Mouse (Mus musculus) heart, embryonic 15.5 days (tissue): Measurements from ENCODE around the gene Hs3st1. TPM values are rescaled to one million over a fixed set of nuclear protein-coding genes. Genes with fewer than 3 reads are reported as not detected.
A peak's percentile ranks its signal among the peaks of the same experiment; 100 is the strongest.

Source experiments
- ATAC-seq: fragments of 200-750 bp; cut with Nextera tagmentation; replicated peaks from 2 replicates; pipeline ENCODE4 v1.8.0; 2017; ENCODE audit warnings: low read depth, moderate TSS enrichment; ENCODE audit not compliant: insufficient number of reproducible peaks, insufficient read depth, low FRiP score
- H3K27ac ChIP-seq: fragments of 300-500 bp; sonication (generic); 2 replicates; pipeline ENCODE4 v1.5.1; 2015; ENCODE audit warnings: mild to moderate bottlenecking, inconsistent platforms
- H3K27me3 ChIP-seq: fragments of 300-500 bp; sonication (generic); 2 replicates; pipeline ENCODE4 v1.6.1; 2015; ENCODE audit warnings: inconsistent platforms
- H3K36me3 ChIP-seq: fragments of 300-500 bp; sonication (generic); 2 replicates; pipeline ENCODE4 v1.6.1; 2015; ENCODE audit warnings: mild to moderate bottlenecking, inconsistent platforms
- H3K4me1 ChIP-seq: fragments of 300-500 bp; sonication (generic); replicated peaks from 2 replicates; pipeline ENCODE4 v1.6.1; 2015; ENCODE audit warnings: inconsistent platforms
- H3K4me2 ChIP-seq: fragments of 300-500 bp; sonication (generic); 2 replicates; pipeline ENCODE4 v1.6.1; 2015; ENCODE audit warnings: inconsistent platforms, mild to moderate bottlenecking, moderate library complexity
- H3K4me3 ChIP-seq: fragments of 300-500 bp; sonication (generic); 2 replicates; pipeline ENCODE4 v1.5.1; 2015; ENCODE audit warnings: mild to moderate bottlenecking, inconsistent platforms
- H3K9ac ChIP-seq: fragments of 300-500 bp; sonication (generic); 2 replicates; pipeline ENCODE4 v1.6.1; 2015; ENCODE audit warnings: mild to moderate bottlenecking, inconsistent platforms
- H3K9me3 ChIP-seq: fragments of 300-500 bp; sonication (generic); replicated peaks from 2 replicates; pipeline ENCODE4 v1.6.1; 2016; ENCODE audit warnings: inconsistent platforms
- WGBS: fragments of 180-500 bp; shearing (Covaris S2); methylation state at CpG from one replicate; pipeline ENCODE4 v1.1.7; 2015; ENCODE audit warnings: mixed read lengths; 5-methylcytosine and 5-hydroxymethylcytosine counted together
- polyA plus RNA-seq: library from polyadenylated mRNA; unstranded; fragments of >200 nt; fragmentation: Nextera tagmentation; extraction: Ambion mirVana; gene quantifications from 2 replicates; pipeline ENCODE4 v1.2.1, GENCODE M21; 2015

The Hs3st1 gene
- polyA plus RNA-seq, 1 experiment from 2014 or later, result 5.9 TPM

DNA sequence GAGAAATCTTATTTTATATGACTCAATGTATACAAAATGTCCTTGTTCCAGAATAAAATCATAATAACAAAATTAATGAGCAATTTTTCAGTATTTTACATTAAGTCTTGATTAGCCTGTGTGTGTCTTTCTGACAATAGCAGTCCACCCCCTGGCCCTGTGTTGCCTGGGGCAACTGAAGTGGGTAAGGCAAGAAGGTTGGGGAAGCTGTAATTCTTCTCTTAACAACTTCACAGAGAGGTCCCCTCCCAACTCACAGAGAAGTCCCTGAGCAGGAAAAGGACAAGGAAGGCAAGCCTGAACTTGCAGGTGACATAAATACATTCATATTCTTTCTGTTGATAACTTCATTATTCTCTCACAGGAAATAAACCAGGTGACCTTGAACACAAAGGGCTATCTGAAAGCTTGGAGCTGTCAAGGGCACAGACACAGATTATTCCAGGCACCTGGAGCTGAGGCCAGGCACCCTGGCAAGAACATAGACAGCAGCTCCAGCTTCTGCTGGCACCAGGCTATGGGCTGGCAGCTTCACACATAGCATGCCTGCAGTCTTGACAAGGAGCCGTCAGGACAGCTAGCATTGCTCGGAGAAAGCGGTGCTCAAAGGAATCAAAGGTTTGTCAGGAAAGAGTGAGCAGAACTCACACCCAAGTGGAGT lies 134.9 kb downstream of the Hs3st1 start:
- Histone ChIP-seq H3K27ac (peak overlapping the region; percentile 24), H3K4me1 (peaks cover 17% of the 10 kb centered on the region), H3K4me2 (no peak overlapping the region), H3K9me3 (no peaks in the 10 kb centered on the region), H3K4me3 (no peak overlapping the region), H3K36me3 (no peaks in the 10 kb centered on the region), H3K27me3 (no peaks in the 10 kb centered on the region), H3K9ac (no peak overlapping the region)
- WGBS, result 40% methylated on average over 3 of the region's 3 CpGs
- ATAC-seq, result peak; percentile 60; the same call in 1 of the 2 replicates

DNA sequence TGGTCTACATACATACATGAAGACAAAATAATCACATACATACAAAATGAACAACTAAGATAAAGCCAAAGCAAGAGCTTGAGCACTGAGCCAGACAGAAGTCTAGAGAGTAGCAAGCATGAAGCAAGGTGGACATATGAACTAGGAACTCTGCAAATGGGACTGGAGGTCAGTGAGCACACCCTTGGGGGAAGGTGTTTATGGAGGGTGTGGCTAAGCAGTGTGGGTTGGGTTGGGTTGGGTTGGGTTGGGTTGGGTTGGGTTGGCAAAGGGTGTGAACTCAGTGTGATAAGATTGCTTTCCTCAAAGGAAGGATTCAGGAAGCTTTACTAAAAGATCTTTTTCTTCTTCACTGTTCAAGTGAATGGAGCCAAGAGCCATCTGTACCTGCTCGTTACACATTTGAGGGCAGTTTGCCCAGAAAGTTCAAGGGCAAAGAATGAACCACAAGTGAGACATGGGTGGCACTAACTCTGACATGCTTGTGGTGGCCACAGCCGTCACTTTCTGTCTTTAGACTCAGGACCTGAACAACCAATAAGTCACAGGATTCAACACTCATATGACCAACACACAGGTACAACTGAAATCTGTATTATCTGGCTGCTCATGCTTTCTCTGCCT lies 137.8 kb downstream of the Hs3st1 start:
- H3K27me3 ChIP-seq, result no peaks in the 10 kb centered on the region
- no peak for ATAC-seq
- no peaks in the 10 kb centered on the region for H3K9me3 ChIP-seq
- 72% methylated on average over 2 of the region's 2 CpGs for WGBS
- H3K36me3 ChIP-seq, result no peaks in the 10 kb centered on the region
- no peak overlapping the region for H3K4me2 ChIP-seq
- H3K4me1 ChIP-seq, result peaks cover 5% of the 10 kb centered on the region
- H3K27ac ChIP-seq, result no peak overlapping the region
- H3K4me3 ChIP-seq, result no peak overlapping the region
- H3K9ac ChIP-seq, result no peak overlapping the region

DNA sequence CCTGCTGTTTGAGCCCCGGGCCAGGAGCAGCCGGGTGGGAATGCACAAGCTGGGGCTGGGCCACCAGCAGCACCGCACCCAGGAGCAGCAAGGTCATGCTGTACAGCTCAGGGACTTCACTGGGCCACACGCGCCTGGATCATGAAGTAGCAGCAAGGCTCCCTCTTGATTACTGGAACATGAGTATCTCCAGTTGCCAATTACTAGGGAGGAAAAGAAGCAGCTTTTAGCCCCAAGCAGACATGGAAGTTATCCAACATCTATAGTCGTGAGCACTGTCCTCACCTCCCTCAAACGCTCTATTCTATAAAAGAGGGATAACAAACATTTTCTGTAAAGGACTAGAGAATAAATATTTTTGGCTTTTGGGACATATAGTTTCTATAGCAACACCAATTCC lies 140.1 kb downstream of the Hs3st1 start:
- Histone ChIP-seq H3K9ac (no peak overlapping the region), H3K27ac (no peak overlapping the region), H3K4me2 (no peak overlapping the region), H3K9me3 (no peaks in the 10 kb centered on the region), H3K4me1 (no peaks in the 10 kb centered on the region; the same call in 1 of the 2 replicates), H3K27me3 (no peaks in the 10 kb centered on the region), H3K36me3 (no peaks in the 10 kb centered on the region), H3K4me3 (no peak overlapping the region)
- no peak for ATAC-seq
- WGBS, result 87% methylated on average over 7 of the region's 7 CpGs

DNA sequence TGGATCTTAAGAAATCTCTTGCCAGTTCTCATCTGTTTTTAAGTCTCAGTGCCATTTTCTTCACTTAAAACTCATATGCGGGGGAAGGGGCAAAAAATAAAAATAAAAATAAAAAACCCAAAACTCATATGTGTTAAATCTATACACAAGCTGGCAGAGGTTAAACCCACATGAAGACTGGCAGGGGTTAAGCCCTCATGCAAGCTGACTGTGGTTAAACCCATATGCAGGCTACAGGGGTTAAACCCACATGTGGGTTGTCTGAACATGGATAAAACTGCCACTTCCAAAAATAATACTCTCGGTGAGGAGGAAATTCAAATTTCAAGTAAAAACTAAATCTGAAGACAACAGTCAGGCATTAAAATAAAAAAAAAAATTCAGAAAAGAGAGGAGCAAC lies 141.7 kb downstream of the Hs3st1 start:
- H3K9ac ChIP-seq, result no peak overlapping the region
- H3K27me3 ChIP-seq, result no peaks in the 10 kb centered on the region
- no peak overlapping the region for H3K27ac ChIP-seq
- no peak overlapping the region for H3K4me2 ChIP-seq
- H3K36me3 ChIP-seq, result no peaks in the 10 kb centered on the region
- no peaks in the 10 kb centered on the region for H3K4me1 ChIP-seq
- WGBS, result 74% methylated on average over 2 of the region's 2 CpGs
- H3K4me3 ChIP-seq, result no peak overlapping the region
- ATAC-seq, result no peak
- no peaks in the 10 kb centered on the region for H3K9me3 ChIP-seq

DNA sequence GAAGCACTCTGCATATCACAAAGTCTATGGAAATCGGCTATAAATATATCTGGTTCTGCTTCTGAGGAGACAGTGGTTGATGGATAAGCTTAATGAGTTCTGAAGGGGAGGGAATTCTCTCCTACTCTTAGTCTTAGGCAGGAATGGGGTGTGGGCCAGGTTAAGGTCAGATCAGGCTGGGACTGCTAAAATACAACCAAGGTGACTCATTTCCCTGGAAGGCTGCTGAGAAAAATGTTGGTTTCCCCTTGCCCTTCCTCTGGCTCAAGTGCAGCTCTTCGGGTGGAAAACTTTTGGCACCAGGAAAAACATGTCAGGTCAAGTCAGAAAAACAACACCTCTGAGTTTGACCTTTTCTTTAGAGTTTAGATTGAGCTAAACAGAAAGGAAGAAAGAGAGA lies 143.0 kb downstream of the Hs3st1 start:
- Histone ChIP-seq H3K36me3 (no peaks in the 10 kb centered on the region), H3K27me3 (no peaks in the 10 kb centered on the region), H3K9ac (no peak overlapping the region), H3K4me3 (no peak overlapping the region), H3K9me3 (no peaks in the 10 kb centered on the region), H3K4me1 (no peaks in the 10 kb centered on the region), H3K27ac (no peak overlapping the region), H3K4me2 (no peak overlapping the region)
- no peak for ATAC-seq
- 36% methylated on average over 2 of the region's 2 CpGs for WGBS

DNA sequence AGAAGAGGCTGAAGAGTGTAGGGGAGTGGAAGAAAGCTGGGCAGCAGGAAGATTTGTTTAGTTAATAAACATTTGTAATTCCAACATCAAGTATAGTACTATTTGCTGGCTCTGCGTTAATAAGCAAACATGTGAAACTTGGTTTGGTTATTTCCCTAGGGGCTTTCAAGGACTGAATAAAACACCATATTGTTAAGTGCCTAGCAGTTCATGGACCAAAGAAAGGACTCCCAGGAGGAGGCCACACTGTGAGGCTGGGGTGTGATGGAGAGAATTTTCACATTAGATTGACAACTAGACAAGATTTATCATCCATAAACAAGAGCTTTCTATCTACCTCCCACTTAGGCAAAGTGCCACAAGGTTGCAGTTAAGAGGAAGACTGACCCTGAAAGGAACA lies 147.0 kb downstream of the Hs3st1 start:
- 84% methylated on average over 1 of the region's 1 CpGs for WGBS
- H3K36me3 ChIP-seq, result no peaks in the 10 kb centered on the region
- no peak overlapping the region for H3K4me2 ChIP-seq
- no peak overlapping the region for H3K9ac ChIP-seq
- H3K27ac ChIP-seq, result no peak overlapping the region
- no peaks in the 10 kb centered on the region for H3K27me3 ChIP-seq
- H3K4me1 ChIP-seq, result no peaks in the 10 kb centered on the region
- ATAC-seq, result no peak
- no peaks in the 10 kb centered on the region for H3K9me3 ChIP-seq
- no peak overlapping the region for H3K4me3 ChIP-seq

DNA sequence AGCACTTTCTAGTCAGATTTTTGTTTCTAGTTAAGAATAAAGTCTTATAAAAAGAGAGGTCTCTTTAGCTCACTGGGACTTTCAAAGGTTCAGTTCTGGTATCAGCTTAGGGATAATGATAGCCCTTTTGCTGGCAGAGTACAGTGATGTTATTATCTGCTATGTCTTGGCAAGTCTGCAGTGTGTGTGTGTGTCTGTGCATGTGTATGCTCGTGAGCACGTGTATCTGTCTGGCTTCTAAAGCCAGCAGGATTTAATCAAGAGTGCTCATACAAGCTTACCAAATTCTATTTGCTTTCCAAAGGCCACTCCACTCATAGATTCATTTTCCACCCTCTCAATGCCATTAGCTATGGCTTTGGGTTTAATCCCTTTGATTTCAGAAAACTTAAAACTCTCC lies 160.5 kb downstream of the Hs3st1 start:
- Histone ChIP-seq H3K27ac (no peak overlapping the region), H3K4me1 (no peaks in the 10 kb centered on the region), H3K36me3 (no peaks in the 10 kb centered on the region), H3K4me3 (no peak overlapping the region), H3K4me2 (no peak overlapping the region), H3K9ac (no peak overlapping the region), H3K27me3 (no peaks in the 10 kb centered on the region), H3K9me3 (no peaks in the 10 kb centered on the region)
- 41% methylated on average over 2 of the region's 2 CpGs for WGBS
- no peak for ATAC-seq
